Mouse (Mus musculus) testis, adult 2 months (tissue): ENCODE results near the gene D6Ertd527e. TPM values are rescaled to one million over a fixed set of nuclear protein-coding genes. Genes with fewer than 3 reads are reported as not detected.
A peak's percentile ranks its signal among the peaks of the same experiment; 100 is the strongest.

Experiments used
- H3K27ac ChIP-seq: fragments of 200-500 bp; 2 replicates; pipeline ENCODE4 v1.5.1; 2012; ENCODE audit warnings: low read depth, low read length; ENCODE audit not compliant: control insufficient read depth, insufficient read depth
- H3K27me3 ChIP-seq: fragments of 200-500 bp; 2 replicates; pipeline ENCODE4 v1.6.1; 2012; ENCODE audit warnings: mild to moderate bottlenecking, low read length, moderate library complexity; ENCODE audit not compliant: control insufficient read depth, insufficient read depth
- H3K36me3 ChIP-seq: fragments of 200-500 bp; 2 replicates; pipeline ENCODE4 v1.6.1; 2012; ENCODE audit warnings: mild to moderate bottlenecking, low read length; ENCODE audit not compliant: control insufficient read depth, insufficient read depth
- H3K4me1 ChIP-seq: fragments of 200-500 bp; 2 replicates; pipeline ENCODE4 v1.6.1; 2012; ENCODE audit warnings: low read length; ENCODE audit not compliant: control insufficient read depth, insufficient read depth
- H3K4me3 ChIP-seq: fragments of 200-500 bp; 2 replicates; pipeline ENCODE4 v1.5.1; 2012; ENCODE audit warnings: low read depth, mild to moderate bottlenecking, low read length, moderate library complexity, mixed read lengths; ENCODE audit not compliant: control insufficient read depth
- CTCF ChIP-seq: fragments of 200-500 bp; IDR thresholded peaks from 2 replicates; pipeline ENCODE4 v1.5.1; 2012; ENCODE audit warnings: low read depth, mild to moderate bottlenecking, inconsistent platforms, low read length, moderate library complexity; ENCODE audit not compliant: control insufficient read depth, insufficient read depth, insufficient replicate concordance
- POLR2A ChIP-seq: fragments of 200-500 bp; IDR thresholded peaks from 2 replicates; pipeline ENCODE4 v1.6.1; 2012; ENCODE audit warnings: low read depth, mild to moderate bottlenecking, inconsistent platforms, low read length, moderate library complexity; ENCODE audit not compliant: control insufficient read depth
- polyA plus RNA-seq: library from polyadenylated mRNA; depleted of rRNA; stranded (reverse); fragments of >200 nt; gene quantifications from 2 replicates; pipeline ENCODE4 v1.2.3, GENCODE M21; 2012

D6Ertd527e gene
- polyA plus RNA-seq, 1 experiment, result 3.9 TPM

GRCm38 (mm10) chr6:87100297-87101020 lies 4.1 kb upstream of the D6Ertd527e start:
- Histone ChIP-seq H3K27ac (no peak overlapping the region), H3K4me3 (no peak overlapping the region), H3K4me1 (no peaks in the 10 kb centered on the region), H3K27me3 (no peaks in the 10 kb centered on the region), H3K36me3 (no peaks in the 10 kb centered on the region)
- no peak for TF ChIP-seq CTCF
- no peak for TF ChIP-seq POLR2A

GRCm38 (mm10) chr6:87101281-87101954 lies 3.1 kb upstream of the D6Ertd527e start:
- H3K4me1 ChIP-seq, result no peaks in the 10 kb centered on the region
- H3K27ac ChIP-seq, result no peak overlapping the region
- H3K4me3 ChIP-seq, result no peak overlapping the region
- TF ChIP-seq POLR2A, result no peak
- TF ChIP-seq CTCF, result peak; percentile 72; the same call in 1 of the 2 replicates
- H3K27me3 ChIP-seq, result no peaks in the 10 kb centered on the region
- no peaks in the 10 kb centered on the region for H3K36me3 ChIP-seq

- TF ChIP-seq POLR2A (no peak), CTCF (no peak; the same call in 1 of the 2 replicates)
- Histone ChIP-seq H3K36me3 (no peaks in the 10 kb centered on the region), H3K4me3 (no peak overlapping the region), H3K27me3 (no peaks in the 10 kb centered on the region), H3K4me1 (no peaks in the 10 kb centered on the region), H3K27ac (no peak overlapping the region)
Observed at GRCm38 (mm10) chr6:87101955-87102353, 2.6 kb upstream of the D6Ertd527e start.

GRCm38 (mm10) chr6:87102421-87102911 lies 2.1 kb upstream of the D6Ertd527e start:
- Histone ChIP-seq H3K36me3 (no peaks in the 10 kb centered on the region), H3K4me3 (no peak overlapping the region), H3K27me3 (no peaks in the 10 kb centered on the region), H3K4me1 (no peaks in the 10 kb centered on the region), H3K27ac (no peak overlapping the region)
- TF ChIP-seq POLR2A (no peak), CTCF (no peak)

- Histone ChIP-seq H3K4me1 (no peaks in the 10 kb centered on the region), H3K36me3 (no peaks in the 10 kb centered on the region), H3K27me3 (no peaks in the 10 kb centered on the region), H3K27ac (no peak overlapping the region), H3K4me3 (no peak overlapping the region)
- TF ChIP-seq CTCF (no peak), POLR2A (no peak)
Observed at GRCm38 (mm10) chr6:87103314-87103713, 1.2 kb upstream of the D6Ertd527e start.

- H3K27me3 ChIP-seq, result no peaks in the 10 kb centered on the region
- H3K27ac ChIP-seq, result no peak overlapping the region
- TF ChIP-seq POLR2A (no peak), CTCF (no peak)
- peak overlapping the region; percentile 76 for H3K4me3 ChIP-seq
- H3K36me3 ChIP-seq, result no peaks in the 10 kb centered on the region
- H3K4me1 ChIP-seq, result no peaks in the 10 kb centered on the region; the same call in 1 of the 2 replicates
Observed at GRCm38 (mm10) chr6:87111493-87111892, 6.9 kb downstream of the D6Ertd527e start.

GRCm38 (mm10) chr6:87112125-87112524 lies 7.6 kb downstream of the D6Ertd527e start:
- Histone ChIP-seq H3K27ac (no peak overlapping the region), H3K36me3 (no peaks in the 10 kb centered on the region), H3K4me1 (no peaks in the 10 kb centered on the region; the same call in 1 of the 2 replicates), H3K4me3 (peak overlapping the region; percentile 76), H3K27me3 (no peaks in the 10 kb centered on the region)
- no peak for TF ChIP-seq POLR2A
- no peak for TF ChIP-seq CTCF
